Mouse (Mus musculus) hindbrain, embryonic 12.5 days (tissue): ENCODE measurements around the gene Itga11. TPM values are rescaled to one million over a fixed set of nuclear protein-coding genes. Genes with fewer than 3 reads are reported as not detected.
A peak's percentile ranks its signal among the peaks of the same experiment; 100 is the strongest.
"Not testable (repeated sequence)": the region's sequence is repeated elsewhere in the genome, so short reads cannot be mapped to it uniquely, and the experiment has no call there.

Experiments
- ATAC-seq: fragments of 200-750 bp; cut with Nextera tagmentation; 2 replicates; pipeline ENCODE4 v1.8.0; 2017; ENCODE audit warnings: moderate TSS enrichment; ENCODE audit not compliant: low FRiP score
- H3K27ac ChIP-seq: fragments of 300-500 bp; sonication (generic); 2 replicates; pipeline ENCODE4 v1.5.1; 2016; ENCODE audit warnings: mild to moderate bottlenecking
- H3K27me3 ChIP-seq: fragments of 300-500 bp; sonication (generic); 2 replicates; pipeline ENCODE4 v1.6.1; 2016; ENCODE audit warnings: mild to moderate bottlenecking
- H3K36me3 ChIP-seq: fragments of 300-500 bp; sonication (generic); 2 replicates; pipeline ENCODE4 v1.6.1; 2016; ENCODE audit warnings: mild to moderate bottlenecking
- H3K4me1 ChIP-seq: fragments of 300-500 bp; sonication (generic); 2 replicates; pipeline ENCODE4 v1.6.1; 2016
- H3K4me2 ChIP-seq: fragments of 300-500 bp; sonication (generic); replicated peaks from 2 replicates; pipeline ENCODE4 v1.6.1; 2016; ENCODE audit warnings: mild to moderate bottlenecking
- H3K4me3 ChIP-seq: fragments of 300-500 bp; sonication (generic); 2 replicates; pipeline ENCODE4 v1.5.1; 2016; ENCODE audit warnings: mild to moderate bottlenecking
- H3K9ac ChIP-seq: fragments of 300-500 bp; sonication (generic); 2 replicates; pipeline ENCODE4 v1.6.1; 2016; ENCODE audit warnings: mild to moderate bottlenecking, moderate library complexity
- H3K9me3 ChIP-seq: fragments of 300-500 bp; sonication (generic); replicated peaks from 2 replicates; pipeline ENCODE4 v1.6.1; 2016; ENCODE audit warnings: mild to moderate bottlenecking
- WGBS: fragments of 180-500 bp; shearing (Covaris S2); methylation state at CpG from one replicate; pipeline ENCODE4 v1.1.7; 2016; 5-methylcytosine and 5-hydroxymethylcytosine counted together
- polyA plus RNA-seq: library from polyadenylated mRNA; unstranded; fragments of >200 nt; fragmentation: Nextera tagmentation; extraction: Ambion mirVana; gene quantifications from 2 replicates; pipeline ENCODE4 v1.2.1, GENCODE M21; 2016

The Itga11 gene
- polyA plus RNA-seq, 1 experiment from 2014 or later: 4.6 TPM

DNA sequence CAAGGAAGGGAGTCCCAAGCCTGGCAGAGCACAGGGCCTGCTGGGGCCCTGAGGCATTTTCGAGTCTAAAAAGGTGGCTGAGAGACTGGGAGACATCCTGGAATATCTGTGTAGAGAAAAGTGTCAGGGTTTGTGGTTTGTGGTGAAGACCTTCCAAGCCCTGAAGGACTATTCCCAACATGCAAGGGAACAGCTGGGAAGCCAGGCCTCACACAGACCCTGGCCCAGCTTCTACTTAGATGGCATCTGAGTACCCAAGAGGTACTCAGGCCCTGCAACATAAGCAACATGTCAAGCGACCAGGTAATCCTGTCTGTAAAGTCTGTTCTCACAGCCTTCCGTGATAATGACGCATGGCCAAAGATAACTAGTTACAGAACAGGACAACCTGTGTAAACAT is 18.6 kb upstream of the Itga11 start:
- no peak overlapping the region for H3K4me3 ChIP-seq
- no peak for ATAC-seq
- no peak overlapping the region for H3K4me2 ChIP-seq
- no peak overlapping the region for H3K9ac ChIP-seq
- H3K4me1 ChIP-seq: no peaks in the 10 kb centered on the region
- H3K27ac ChIP-seq: no peak overlapping the region
- no peaks in the 10 kb centered on the region for H3K36me3 ChIP-seq
- no peaks in the 10 kb centered on the region for H3K9me3 ChIP-seq
- H3K27me3 ChIP-seq: no peaks in the 10 kb centered on the region
- WGBS: 81% methylated on average over 4 of the region's 4 CpGs

DNA sequence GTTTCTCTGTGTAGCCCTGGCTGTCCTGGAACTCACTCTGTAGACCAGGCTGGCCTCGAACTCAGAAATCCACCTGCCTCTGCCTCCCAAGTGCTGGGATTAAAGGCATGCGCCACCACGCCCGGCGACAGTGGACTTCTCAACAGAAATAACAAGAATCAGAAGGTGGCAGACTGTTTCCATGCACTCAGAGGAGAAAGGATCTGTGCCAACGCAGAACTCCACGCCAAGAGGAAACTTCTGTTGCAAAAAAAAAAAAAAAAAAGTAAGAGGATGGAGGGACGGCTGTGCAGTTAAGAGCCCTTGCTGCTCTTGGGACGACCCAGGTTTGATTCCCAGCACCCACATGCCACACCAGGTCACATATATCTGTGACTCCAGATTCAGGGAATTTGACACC is 16.7 kb upstream of the Itga11 start:
- 92% methylated on average over 9 of the region's 9 CpGs for WGBS
- H3K9me3 ChIP-seq, H3K4me1 ChIP-seq, H3K9ac ChIP-seq, ATAC-seq, H3K36me3 ChIP-seq, H3K4me3 ChIP-seq, H3K4me2 ChIP-seq, H3K27me3 ChIP-seq, H3K27ac ChIP-seq: not testable (repeated sequence)

DNA sequence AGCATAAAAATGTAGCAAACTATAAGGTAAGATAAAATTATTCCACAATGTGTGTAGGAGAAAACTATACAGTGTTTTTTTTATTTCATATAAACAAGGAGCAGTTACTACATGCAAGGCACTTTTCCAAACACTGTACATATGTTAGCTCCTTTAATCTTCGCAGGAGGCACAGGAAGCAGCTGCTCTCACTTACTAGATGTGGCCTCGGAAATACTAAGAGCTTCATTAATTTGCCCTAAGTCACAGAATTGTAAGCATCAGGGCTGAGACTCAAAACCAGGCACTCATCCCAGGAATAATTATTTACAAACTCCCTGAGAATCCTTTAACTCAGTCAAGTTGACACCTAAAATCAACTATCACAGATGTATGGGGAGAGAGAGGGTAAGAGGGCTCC is 14.2 kb upstream of the Itga11 start:
- Histone ChIP-seq H3K4me2 (no peak overlapping the region), H3K9ac (no peak overlapping the region), H3K4me1 (no peaks in the 10 kb centered on the region), H3K9me3 (no peaks in the 10 kb centered on the region), H3K4me3 (no peak overlapping the region), H3K27me3 (no peaks in the 10 kb centered on the region), H3K36me3 (no peaks in the 10 kb centered on the region), H3K27ac (no peak overlapping the region)
- ATAC-seq: no peak
- WGBS: 69% methylated on average over 2 of the region's 2 CpGs

DNA sequence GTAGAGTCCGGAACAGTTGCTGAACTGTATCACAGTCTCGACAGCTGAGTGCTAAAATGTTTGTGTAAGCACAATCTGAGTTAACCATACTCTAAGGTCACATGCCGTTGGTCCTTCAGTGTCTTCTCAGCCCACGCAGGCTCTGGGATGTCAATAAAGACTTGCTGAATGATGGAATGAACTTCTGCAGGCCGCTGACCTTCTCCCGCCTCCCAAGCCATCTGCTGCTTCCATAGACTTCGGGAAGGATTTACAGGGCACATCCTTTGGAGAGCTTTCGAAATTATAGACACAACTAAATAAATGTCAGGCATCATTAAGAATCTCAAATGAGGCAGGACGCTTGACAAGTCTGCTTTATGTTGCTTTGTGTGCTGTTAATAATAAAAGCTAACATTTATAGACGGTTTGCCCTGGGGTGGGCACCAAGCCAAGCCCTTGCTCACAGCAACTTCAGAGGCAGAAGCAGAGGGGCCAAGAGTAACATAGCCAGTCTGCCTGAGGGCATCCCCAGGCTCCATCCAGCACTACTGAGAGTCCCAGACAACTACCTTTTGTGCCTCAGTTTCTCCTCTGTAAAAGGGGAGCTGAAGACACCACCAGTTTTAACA is 13.4 kb upstream of the Itga11 start:
- no peak for ATAC-seq
- WGBS: 53% methylated on average over 10 of the region's 10 CpGs
- no peaks in the 10 kb centered on the region for H3K4me1 ChIP-seq

DNA sequence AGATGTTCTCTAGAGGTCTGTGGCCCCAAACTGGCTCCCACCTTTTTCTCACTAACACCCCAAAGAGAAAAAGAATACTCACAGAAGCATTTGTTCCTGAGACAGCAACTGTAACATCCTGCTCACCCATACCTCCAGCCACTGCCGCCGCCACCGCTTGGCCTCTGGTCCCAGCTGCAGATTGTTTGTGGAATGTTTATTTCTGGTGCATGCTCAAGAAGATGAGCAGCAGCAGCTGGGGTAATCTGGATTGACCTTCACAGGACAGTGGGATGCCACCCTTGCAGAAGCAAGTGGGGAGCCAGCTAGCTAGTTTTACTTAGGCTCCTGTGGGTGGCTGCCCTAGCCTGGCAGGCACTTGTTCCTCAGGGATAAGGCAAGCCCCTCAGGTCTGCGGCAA is 11.7 kb upstream of the Itga11 start:
- ATAC-seq: no peak
- Histone ChIP-seq H3K9me3 (no peaks in the 10 kb centered on the region), H3K9ac (no peak overlapping the region), H3K4me1 (no peaks in the 10 kb centered on the region), H3K4me2 (no peak overlapping the region), H3K27me3 (no peaks in the 10 kb centered on the region), H3K27ac (no peak overlapping the region), H3K36me3 (no peaks in the 10 kb centered on the region), H3K4me3 (no peak overlapping the region)
- WGBS: 77% methylated on average over 4 of the region's 4 CpGs

More for the DNA sequence above, 13.4 kb upstream of the Itga11 start:
- H3K9ac ChIP-seq: no peak overlapping the region
- no peaks in the 10 kb centered on the region for H3K9me3 ChIP-seq
- no peaks in the 10 kb centered on the region for H3K27me3 ChIP-seq
- no peak overlapping the region for H3K4me2 ChIP-seq
- no peak overlapping the region for H3K4me3 ChIP-seq
- no peaks in the 10 kb centered on the region for H3K36me3 ChIP-seq
- no peak overlapping the region for H3K27ac ChIP-seq

DNA sequence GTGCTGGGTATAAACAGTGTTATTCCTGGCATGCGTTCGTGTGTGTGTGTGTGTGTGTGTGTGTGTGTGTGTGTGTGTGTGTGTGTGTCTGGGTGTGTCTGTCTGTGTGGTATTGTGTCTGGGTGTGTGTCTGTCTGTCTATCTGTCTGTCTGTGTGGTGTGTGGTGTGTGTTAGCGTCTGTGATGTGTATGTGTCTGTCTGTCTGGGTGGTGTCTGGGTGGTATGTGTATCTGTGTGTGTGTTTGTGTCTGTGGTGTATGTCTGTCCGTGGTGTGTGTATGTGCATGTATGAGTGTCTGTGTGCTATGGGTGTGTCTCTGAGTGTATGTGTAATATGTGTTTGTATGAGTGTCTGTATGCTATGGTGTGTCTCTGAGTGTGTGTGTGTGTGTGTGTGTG is 9.1 kb upstream of the Itga11 start:
- Histone ChIP-seq H3K27me3 (no peaks in the 10 kb centered on the region), H3K4me1 (0 out of 2 replicates have a peak, but pooled peaks cover 3% of the 10 kb centered on the region), H3K9me3 (no peaks in the 10 kb centered on the region), H3K36me3 (no peaks in the 10 kb centered on the region), H3K27ac (no peak overlapping the region), H3K4me2 (no peak overlapping the region), H3K4me3 (no peak overlapping the region), H3K9ac (no peak overlapping the region)
- no peak for ATAC-seq
- WGBS: 82% methylated on average over 4 of the region's 4 CpGs

DNA sequence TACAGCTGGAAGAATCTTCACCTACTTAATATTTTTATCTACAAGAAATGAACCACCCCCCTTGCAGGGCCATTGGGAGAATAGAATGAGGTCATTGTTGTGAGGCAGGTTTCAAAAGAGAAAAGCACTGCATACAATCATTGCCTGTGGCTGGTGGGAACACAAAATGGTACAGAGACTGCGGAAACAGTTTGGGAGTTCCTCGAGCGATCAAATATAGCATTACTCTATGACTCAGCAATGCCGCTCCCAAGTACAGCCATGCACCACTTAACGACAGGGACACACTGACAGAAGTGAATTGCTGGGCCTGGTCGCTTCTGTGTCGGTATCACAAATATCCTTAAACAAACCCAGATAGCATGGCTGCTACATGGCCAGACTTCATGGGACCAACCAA is 4.4 kb upstream of the Itga11 start:
- 87% methylated on average over 7 of the region's 7 CpGs for WGBS
- Histone ChIP-seq H3K27me3 (peaks cover 22% of the 10 kb centered on the region), H3K36me3 (no peaks in the 10 kb centered on the region), H3K4me1 (peaks cover 12% of the 10 kb centered on the region), H3K9ac (no peak overlapping the region), H3K27ac (no peak overlapping the region), H3K4me3 (no peak overlapping the region), H3K9me3 (no peaks in the 10 kb centered on the region), H3K4me2 (no peak overlapping the region)
- no peak for ATAC-seq

DNA sequence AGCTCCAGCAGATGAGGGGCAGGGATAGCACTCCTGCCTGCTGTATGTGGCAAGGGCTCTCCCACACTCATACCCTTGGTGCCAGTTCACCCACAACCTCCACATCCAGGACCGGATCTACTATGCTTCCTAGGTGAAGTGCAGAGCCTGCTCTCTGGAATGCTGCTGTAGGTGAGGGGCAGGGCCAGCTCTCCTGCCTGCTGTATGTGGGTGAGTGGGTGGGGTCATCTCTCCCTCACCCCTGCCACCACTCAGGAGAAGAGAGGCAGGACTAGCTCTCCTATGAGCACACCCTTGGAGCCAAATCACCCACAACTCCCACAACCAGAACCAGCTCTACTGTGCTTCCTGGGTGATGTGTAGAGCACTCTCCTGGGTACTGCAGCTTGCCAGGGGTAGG is 2.5 kb upstream of the Itga11 start:
- Histone ChIP-seq H3K27me3 (peaks cover 41% of the 10 kb centered on the region), H3K9ac (no peak overlapping the region), H3K9me3 (no peaks in the 10 kb centered on the region), H3K27ac (no peak overlapping the region), H3K4me2 (no peak overlapping the region), H3K4me1 (peaks cover 19% of the 10 kb centered on the region), H3K4me3 (no peak overlapping the region), H3K36me3 (no peaks in the 10 kb centered on the region)
- 93% methylated on average over 1 of the region's 1 CpGs for WGBS
- ATAC-seq: no peak

DNA sequence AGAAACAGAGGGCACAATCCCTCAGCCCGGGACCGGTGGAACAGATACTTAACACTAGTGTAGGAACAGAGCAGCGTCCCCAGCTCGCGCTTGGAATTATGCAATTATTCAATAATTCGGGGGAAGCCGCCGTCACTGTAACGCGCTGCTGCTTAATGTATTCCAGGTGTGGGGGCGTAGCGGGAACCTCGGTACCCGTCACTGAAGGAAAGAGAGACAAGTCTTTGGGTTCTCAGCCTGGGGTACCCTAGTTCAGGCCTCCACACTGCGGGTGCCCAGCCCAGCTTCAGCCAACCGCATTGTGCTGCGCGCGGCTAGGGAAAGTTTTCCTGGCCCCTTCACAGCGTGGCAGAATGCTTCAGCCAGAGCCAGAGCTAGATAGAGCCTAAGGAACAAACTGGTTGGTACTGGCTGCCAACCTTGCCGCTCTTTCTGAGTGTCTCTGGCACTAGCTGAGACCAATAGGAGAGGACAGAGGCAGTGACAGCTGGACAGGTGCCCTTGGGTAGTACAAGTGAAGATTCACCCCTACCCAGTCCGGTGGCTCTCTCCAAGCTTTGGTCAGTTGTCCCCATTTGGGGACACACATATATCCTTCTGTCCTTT is 1.0 kb downstream of the Itga11 start:
- Histone ChIP-seq H3K4me2 (peak overlapping the region; percentile 76), H3K4me3 (peak overlapping the region; percentile 39), H3K27me3 (peaks cover 43% of the 10 kb centered on the region), H3K36me3 (no peaks in the 10 kb centered on the region), H3K9me3 (no peaks in the 10 kb centered on the region), H3K4me1 (peaks cover 17% of the 10 kb centered on the region), H3K9ac (peak overlapping the region; percentile 50; the same call in 1 of the 2 replicates), H3K27ac (no peak overlapping the region)
- WGBS: 5% methylated on average over 22 of the region's 22 CpGs
- no peak for ATAC-seq

DNA sequence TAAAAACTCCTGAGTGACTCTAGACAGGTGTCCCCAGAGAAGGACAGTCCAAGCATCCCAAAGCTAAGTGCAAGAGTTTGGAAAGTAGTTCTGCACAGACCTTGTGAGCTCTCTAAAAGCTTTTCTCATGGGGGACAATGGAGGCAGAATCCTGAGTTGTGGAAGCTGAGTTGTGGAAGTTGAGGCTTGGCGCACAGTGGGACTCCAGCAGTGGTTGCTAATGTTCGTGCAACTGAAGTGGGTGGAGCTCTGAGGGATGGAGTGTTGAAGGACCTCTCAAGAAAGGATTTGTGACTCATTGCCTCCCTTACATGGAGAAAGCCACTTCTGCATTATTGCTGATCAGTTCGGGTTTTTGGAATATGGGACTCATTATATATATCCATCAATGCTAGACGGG is 1.8 kb downstream of the Itga11 start:
- WGBS: 69% methylated on average over 4 of the region's 4 CpGs
- H3K4me3 ChIP-seq: 0 out of 2 replicates have a peak overlapping the region, but pooled peaks have one; percentile 39

DNA sequence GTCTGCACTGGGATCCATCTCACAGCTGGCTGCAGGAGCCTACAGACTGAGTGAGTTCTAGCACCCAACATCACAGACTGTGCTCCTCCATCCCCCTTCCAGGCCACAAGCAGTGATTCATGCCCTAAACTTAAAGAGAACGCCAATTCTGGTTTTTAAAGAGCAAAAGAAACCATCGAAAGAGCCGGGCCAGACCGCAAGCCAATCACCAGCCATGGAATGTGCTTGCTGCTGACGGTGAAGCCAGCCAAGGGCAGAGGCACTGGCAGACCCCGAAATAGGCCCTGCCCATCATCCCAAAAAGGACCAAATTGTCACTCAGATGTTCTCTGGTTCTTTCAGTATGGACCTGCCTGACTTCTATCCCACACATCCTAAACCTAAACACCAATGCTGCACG is 6.7 kb downstream of the Itga11 start:
- no peak overlapping the region for H3K4me2 ChIP-seq
- no peak overlapping the region for H3K9ac ChIP-seq
- H3K4me3 ChIP-seq: no peak overlapping the region
- H3K9me3 ChIP-seq: no peaks in the 10 kb centered on the region
- ATAC-seq: no peak
- no peak overlapping the region for H3K27ac ChIP-seq
- H3K36me3 ChIP-seq: no peaks in the 10 kb centered on the region
- H3K27me3 ChIP-seq: peaks cover 10% of the 10 kb centered on the region
- H3K4me1 ChIP-seq: no peaks in the 10 kb centered on the region
- WGBS: 86% methylated on average over 7 of the region's 7 CpGs

More for the DNA sequence above, 1.8 kb downstream of the Itga11 start:
- no peak overlapping the region for H3K9ac ChIP-seq
- peaks cover 17% of the 10 kb centered on the region for H3K4me1 ChIP-seq
- H3K9me3 ChIP-seq: no peaks in the 10 kb centered on the region
- H3K27me3 ChIP-seq: peaks cover 43% of the 10 kb centered on the region
- no peak overlapping the region for H3K27ac ChIP-seq
- no peaks in the 10 kb centered on the region for H3K36me3 ChIP-seq
- H3K4me2 ChIP-seq: peak overlapping the region; percentile 76; the same call in 1 of the 2 replicates
- ATAC-seq: no peak

DNA sequence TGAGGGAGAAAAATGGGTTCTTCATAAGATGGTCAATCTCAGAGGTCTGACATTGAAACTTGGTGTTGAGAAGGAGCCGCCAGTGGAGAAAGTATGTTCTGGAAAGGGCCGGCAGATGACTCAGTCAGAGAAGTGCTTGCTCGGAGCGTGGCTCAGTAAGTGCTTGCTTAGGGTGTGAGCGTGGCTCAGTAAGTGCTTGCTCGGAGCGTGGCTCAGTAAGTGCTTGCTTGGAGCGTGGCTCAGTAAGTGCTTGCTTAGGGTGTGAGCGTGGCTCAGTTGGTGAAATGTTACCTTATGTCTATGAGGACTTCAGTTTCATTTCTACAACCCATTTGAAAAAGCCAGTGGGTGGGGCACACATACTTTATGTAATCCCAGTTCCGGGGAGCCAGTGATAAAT is 12.1 kb downstream of the Itga11 start:
- no peak for ATAC-seq
- Histone ChIP-seq H3K27ac (no peak overlapping the region), H3K27me3 (no peaks in the 10 kb centered on the region), H3K9ac (no peak overlapping the region), H3K4me3 (no peak overlapping the region), H3K36me3 (no peaks in the 10 kb centered on the region), H3K4me1 (no peaks in the 10 kb centered on the region), H3K4me2 (no peak overlapping the region), H3K9me3 (no peaks in the 10 kb centered on the region)
- WGBS: 89% methylated on average over 10 of the region's 10 CpGs

DNA sequence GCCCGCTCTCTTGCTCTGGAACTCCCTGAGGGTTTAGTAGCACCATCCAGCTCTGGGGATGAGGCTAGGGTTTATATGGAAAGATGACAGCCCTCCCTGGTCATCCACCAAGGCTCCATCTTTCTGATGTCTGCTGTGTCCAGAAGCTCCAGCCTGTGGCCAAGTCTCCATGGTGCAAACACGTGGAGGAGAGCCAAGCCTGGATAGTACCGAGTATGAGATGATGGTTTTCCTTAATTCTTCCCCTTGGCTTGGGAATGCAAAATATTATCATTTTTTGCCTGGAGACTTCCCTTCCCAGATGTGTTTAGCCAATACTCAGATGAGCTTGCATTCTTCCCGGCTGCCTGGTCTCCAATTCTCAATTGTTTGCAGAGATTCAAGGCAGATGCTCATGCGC is 16.4 kb downstream of the Itga11 start:
- no peak overlapping the region for H3K4me2 ChIP-seq
- 86% methylated on average over 5 of the region's 5 CpGs for WGBS
- no peak for ATAC-seq
- H3K27me3 ChIP-seq: no peaks in the 10 kb centered on the region
- no peaks in the 10 kb centered on the region for H3K9me3 ChIP-seq
- H3K4me1 ChIP-seq: 0 out of 2 replicates have a peak, but pooled peaks cover 3% of the 10 kb centered on the region
- no peak overlapping the region for H3K27ac ChIP-seq
- no peak overlapping the region for H3K4me3 ChIP-seq
- no peak overlapping the region for H3K9ac ChIP-seq
- no peaks in the 10 kb centered on the region for H3K36me3 ChIP-seq
